Mouse (Mus musculus) liver, adult 2 months (tissue): ENCODE measurements around the gene Acta1.

Experiments used
- CTCF ChIP-seq: fragments of 200-500 bp; IDR thresholded peaks from 2 replicates; pipeline ENCODE4 v1.5.1; 2011; ENCODE audit warnings: low read depth, low read length, control low read depth
- POLR2A ChIP-seq: fragments of 200-500 bp; IDR thresholded peaks from 2 replicates; pipeline ENCODE4 v1.6.1; 2011; ENCODE audit warnings: low read length, control low read depth; ENCODE audit not compliant: insufficient read depth; ENCODE audit errors: extremely low read depth

- TF ChIP-seq POLR2A = no peak
- no peak for TF ChIP-seq CTCF
Observed at GRCm38 (mm10) chr8:123884721-123885565, 9.6 kb downstream of the Acta1 start.
